Mouse (Mus musculus): ENCODE measurements around the gene Dcaf10. TPM values are rescaled to one million over a fixed set of nuclear protein-coding genes. Genes with fewer than 3 reads are reported as not detected.
"Not testable (repeated sequence)": the region's sequence is repeated elsewhere in the genome, so short reads cannot be mapped to it uniquely, and the experiment has no call there.

The Dcaf10 gene
- polyA plus RNA-seq, 1 experiment from 2014 or later: 15.0 TPM

- no peak overlapping the region for H3K4me3 ChIP-seq (ENCODE audit: control insufficient read depth in 1 of 2, insufficient read depth in 1 of 2, low read depth in 1 of 2, low read length in 2 of 2)
- WGBS: 82% methylated on average over 4 of the region's 4 CpGs
- no peak overlapping the region for H3K4me2 ChIP-seq (ENCODE audit: low read length)
- no peak overlapping the region for H3K27ac ChIP-seq (replicated peaks in 1 of 2; ENCODE audit: control insufficient read depth in 1 of 2, insufficient read depth in 1 of 2, low read depth in 2 of 2, low read length in 2 of 2)
- peaks cover 65% of the 10 kb centered on the region for H3K36me3 ChIP-seq (ENCODE audit: control insufficient read depth, insufficient read depth, low read length)
- no peaks in the 10 kb centered on the region for H3K27me3 ChIP-seq (ENCODE audit: control insufficient read depth, insufficient read depth, low read length)
- H3K4me1 ChIP-seq (ENCODE audit: control insufficient read depth in 2 of 2, insufficient read depth in 2 of 2, low read length in 2 of 2): no peaks in the 10 kb centered on the region
- H3K9ac ChIP-seq (ENCODE audit: low read length): no peak overlapping the region
- no peak for ATAC-seq (ENCODE audit: insufficient number of reproducible peaks, insufficient read depth, low FRiP score, low read depth)
- H3K9me3 ChIP-seq (ENCODE audit: control insufficient read depth, low read length): no peaks in the 10 kb centered on the region
Measured at GRCm38 (mm10) chr4:45376573-45376972, 34.7 kb downstream of the Dcaf10 start.

DNA sequence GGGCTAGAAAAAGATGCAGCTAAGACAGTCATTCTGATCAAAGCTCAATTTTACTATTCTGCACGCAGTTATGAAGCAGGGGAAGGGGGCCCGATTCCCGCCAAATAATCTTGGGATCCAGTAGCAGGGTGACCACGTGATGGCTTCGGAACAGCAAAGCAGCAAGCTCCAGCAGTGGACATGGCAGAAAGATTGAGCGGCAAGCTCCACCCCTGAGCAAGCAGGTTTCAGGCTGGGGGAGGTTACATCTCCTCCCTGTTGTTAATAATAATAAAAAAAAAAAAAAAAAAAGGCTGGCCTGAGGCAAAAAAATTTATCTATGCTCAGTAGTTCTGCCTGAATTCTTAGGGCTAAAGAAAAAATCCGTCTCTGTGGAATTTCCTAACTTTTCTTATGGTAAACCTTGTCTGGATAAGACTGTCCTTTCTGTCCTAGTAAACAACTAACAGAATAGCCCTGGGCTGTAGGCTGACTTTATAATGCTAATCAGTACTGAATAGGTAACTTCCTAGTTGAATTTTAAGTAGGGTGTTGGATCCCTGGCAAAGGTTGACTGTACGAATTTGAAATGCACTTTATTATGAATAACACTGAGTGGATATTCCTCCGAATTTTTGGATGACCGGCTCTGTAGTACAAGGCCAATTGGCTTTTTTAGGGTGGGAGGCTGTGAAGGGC is 39.1 kb downstream of the Dcaf10 start:
- peaks cover 21% of the 10 kb centered on the region for H3K36me3 ChIP-seq (ENCODE audit: control insufficient read depth, insufficient read depth, low read length)
- not testable (repeated sequence) for H3K4me1 ChIP-seq (ENCODE audit: control insufficient read depth in 2 of 2, insufficient read depth in 2 of 2, low read length in 2 of 2); ATAC-seq (ENCODE audit: insufficient number of reproducible peaks, insufficient read depth, low FRiP score, low read depth); H3K9ac ChIP-seq (ENCODE audit: low read length); H3K27me3 ChIP-seq (ENCODE audit: control insufficient read depth, insufficient read depth, low read length); H3K4me2 ChIP-seq (ENCODE audit: low read length); H3K9me3 ChIP-seq (ENCODE audit: control insufficient read depth, low read length); H3K27ac ChIP-seq (replicated peaks in 1 of 2; ENCODE audit: control insufficient read depth in 1 of 2, insufficient read depth in 1 of 2, low read depth in 2 of 2, low read length in 2 of 2); H3K4me3 ChIP-seq (ENCODE audit: control insufficient read depth in 1 of 2, insufficient read depth in 1 of 2, low read depth in 1 of 2, low read length in 2 of 2)
- 84% methylated on average over 10 of the region's 10 CpGs for WGBS

DNA sequence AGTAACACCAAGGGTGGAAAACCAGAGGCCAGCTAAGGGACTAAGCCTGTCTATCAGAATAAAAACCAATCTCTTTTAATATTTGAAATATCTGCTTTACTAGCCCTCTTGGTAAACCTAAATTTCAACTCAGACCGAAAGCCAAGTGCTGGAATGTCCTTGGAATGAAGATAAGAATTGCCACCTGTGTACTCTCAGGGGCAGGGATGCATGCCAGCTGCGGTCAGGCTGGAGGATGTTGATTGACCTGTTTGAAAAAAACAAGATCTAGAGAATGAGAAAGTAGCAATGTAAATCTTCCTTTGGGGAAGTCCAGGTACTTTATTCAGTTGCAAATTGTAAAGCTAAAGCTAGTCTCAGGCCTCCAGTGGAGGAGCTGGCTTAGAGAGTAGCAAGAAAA is 40.2 kb downstream of the Dcaf10 start:
- not testable (repeated sequence) for ATAC-seq (ENCODE audit: insufficient number of reproducible peaks, insufficient read depth, low FRiP score, low read depth); H3K4me2 ChIP-seq (ENCODE audit: low read length); H3K27ac ChIP-seq (replicated peaks in 1 of 2; ENCODE audit: control insufficient read depth in 1 of 2, insufficient read depth in 1 of 2, low read depth in 2 of 2, low read length in 2 of 2); H3K4me1 ChIP-seq (ENCODE audit: control insufficient read depth in 2 of 2, insufficient read depth in 2 of 2, low read length in 2 of 2); H3K4me3 ChIP-seq (ENCODE audit: control insufficient read depth in 1 of 2, insufficient read depth in 1 of 2, low read depth in 1 of 2, low read length in 2 of 2); H3K9me3 ChIP-seq (ENCODE audit: control insufficient read depth, low read length); H3K9ac ChIP-seq (ENCODE audit: low read length); H3K27me3 ChIP-seq (ENCODE audit: control insufficient read depth, insufficient read depth, low read length)
- 34% methylated on average over 2 of the region's 2 CpGs for WGBS
- H3K36me3 ChIP-seq (ENCODE audit: control insufficient read depth, insufficient read depth, low read length): peaks cover 11% of the 10 kb centered on the region

- H3K4me1 ChIP-seq (ENCODE audit: control insufficient read depth in 2 of 2, insufficient read depth in 2 of 2, low read length in 2 of 2); H3K27me3 ChIP-seq (ENCODE audit: control insufficient read depth, insufficient read depth, low read length); H3K9me3 ChIP-seq (ENCODE audit: control insufficient read depth, low read length); ATAC-seq (ENCODE audit: insufficient number of reproducible peaks, insufficient read depth, low FRiP score, low read depth); H3K4me2 ChIP-seq (ENCODE audit: low read length); H3K4me3 ChIP-seq (ENCODE audit: control insufficient read depth in 1 of 2, insufficient read depth in 1 of 2, low read depth in 1 of 2, low read length in 2 of 2); H3K9ac ChIP-seq (ENCODE audit: low read length); H3K27ac ChIP-seq (replicated peaks in 1 of 2; ENCODE audit: control insufficient read depth in 1 of 2, insufficient read depth in 1 of 2, low read depth in 2 of 2, low read length in 2 of 2); H3K36me3 ChIP-seq (ENCODE audit: control insufficient read depth, insufficient read depth, low read length): not testable (repeated sequence)
- 87% methylated on average over 5 of the region's 5 CpGs for WGBS
Measured at GRCm38 (mm10) chr4:45387296-45387695, 45.4 kb downstream of the Dcaf10 start.

DNA sequence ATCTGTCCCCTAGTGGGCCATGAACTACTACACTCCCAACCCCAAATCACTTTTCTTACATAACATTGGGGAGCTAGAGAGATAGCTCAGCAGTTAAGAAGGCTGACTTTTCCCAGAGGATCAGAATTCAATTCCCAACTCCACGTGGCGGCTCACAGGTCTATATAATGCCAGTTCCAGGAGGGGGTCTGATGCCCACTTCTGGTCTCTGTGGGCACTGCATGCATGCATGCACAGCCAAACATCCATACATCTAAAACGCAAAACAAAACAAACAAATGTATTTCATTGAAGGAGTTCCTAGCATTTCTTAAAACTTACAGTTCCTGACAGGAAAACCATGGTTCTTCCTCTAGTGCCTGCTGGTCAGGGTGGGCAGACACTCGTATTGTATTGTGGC is 50.2 kb downstream of the Dcaf10 start:
- Histone ChIP-seq H3K27me3 (ENCODE audit: control insufficient read depth, insufficient read depth, low read length) (no peaks in the 10 kb centered on the region), H3K4me3 (ENCODE audit: control insufficient read depth in 1 of 2, insufficient read depth in 1 of 2, low read depth in 1 of 2, low read length in 2 of 2) (no peak overlapping the region), H3K4me2 (ENCODE audit: low read length) (no peak overlapping the region), H3K9me3 (ENCODE audit: control insufficient read depth, low read length) (no peaks in the 10 kb centered on the region), H3K9ac (ENCODE audit: low read length) (no peak overlapping the region), H3K27ac (replicated peaks in 1 of 2; ENCODE audit: control insufficient read depth in 1 of 2, insufficient read depth in 1 of 2, low read depth in 2 of 2, low read length in 2 of 2) (no peak overlapping the region), H3K36me3 (ENCODE audit: control insufficient read depth, insufficient read depth, low read length) (peaks cover 8% of the 10 kb centered on the region), H3K4me1 (ENCODE audit: control insufficient read depth in 2 of 2, insufficient read depth in 2 of 2, low read length in 2 of 2) (peaks cover 3 to 5% of the 10 kb centered on the region in 2 experiments; a peak in 1 of 4 replicates)
- WGBS: 65% methylated on average over 4 of the region's 4 CpGs
- ATAC-seq (ENCODE audit: insufficient number of reproducible peaks, insufficient read depth, low FRiP score, low read depth): no peak

DNA sequence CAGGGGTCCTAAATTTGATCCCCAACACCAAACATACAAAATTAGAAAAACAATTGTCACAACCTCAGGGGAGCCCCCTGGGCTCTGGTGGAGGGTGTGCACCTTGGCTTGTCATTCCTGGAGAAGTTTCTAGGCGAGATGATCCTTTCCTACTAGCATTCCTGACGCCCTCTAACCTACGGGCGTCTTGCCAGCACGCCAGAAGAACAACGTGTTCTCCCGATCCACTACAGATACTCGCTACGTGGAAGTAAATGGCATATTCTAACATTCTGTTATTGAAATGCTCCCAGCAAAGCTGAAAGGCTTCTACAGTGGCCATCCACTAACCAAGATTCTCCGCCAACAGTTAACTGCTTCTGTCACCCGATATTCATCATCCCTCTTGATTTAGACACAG is 50.7 kb downstream of the Dcaf10 start:
- 52% methylated on average over 11 of the region's 11 CpGs for WGBS
- Histone ChIP-seq H3K9me3 (ENCODE audit: control insufficient read depth, low read length) (no peaks in the 10 kb centered on the region), H3K27me3 (ENCODE audit: control insufficient read depth, insufficient read depth, low read length) (no peaks in the 10 kb centered on the region), H3K4me3 (ENCODE audit: control insufficient read depth in 1 of 2, insufficient read depth in 1 of 2, low read depth in 1 of 2, low read length in 2 of 2) (no peak overlapping the region), H3K27ac (replicated peaks in 1 of 2; ENCODE audit: control insufficient read depth in 1 of 2, insufficient read depth in 1 of 2, low read depth in 2 of 2, low read length in 2 of 2) (no peak overlapping the region), H3K36me3 (ENCODE audit: control insufficient read depth, insufficient read depth, low read length) (peaks cover 13% of the 10 kb centered on the region), H3K9ac (ENCODE audit: low read length) (no peak overlapping the region), H3K4me2 (ENCODE audit: low read length) (no peak overlapping the region), H3K4me1 (ENCODE audit: control insufficient read depth in 2 of 2, insufficient read depth in 2 of 2, low read length in 2 of 2) (peaks cover 3 to 5% of the 10 kb centered on the region in 2 experiments; a peak in 1 of 4 replicates)
- ATAC-seq (ENCODE audit: insufficient number of reproducible peaks, insufficient read depth, low FRiP score, low read depth): no peak

DNA sequence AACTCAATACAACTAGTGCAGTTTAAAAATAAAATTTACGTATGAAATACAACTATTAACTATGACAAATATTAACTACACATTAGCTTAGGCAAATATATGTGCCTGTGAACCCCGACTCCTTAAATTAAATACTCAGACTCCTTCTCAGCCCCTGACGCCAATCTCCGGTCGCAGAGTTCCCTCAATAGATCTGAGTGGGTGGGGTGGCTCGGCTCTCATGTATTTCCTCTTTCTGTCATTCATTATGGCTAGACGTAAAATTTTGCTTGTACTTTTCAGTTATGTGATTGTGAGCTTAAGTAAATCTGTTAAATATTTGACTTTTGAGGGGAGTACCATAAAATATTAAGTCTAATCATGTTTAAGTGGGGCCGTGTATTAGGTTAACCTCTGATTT is 51.1 kb downstream of the Dcaf10 start:
- H3K27me3 ChIP-seq (ENCODE audit: control insufficient read depth, insufficient read depth, low read length): no peaks in the 10 kb centered on the region
- H3K4me2 ChIP-seq (ENCODE audit: low read length): no peak overlapping the region
- H3K4me1 ChIP-seq (ENCODE audit: control insufficient read depth in 2 of 2, insufficient read depth in 2 of 2, low read length in 2 of 2): peaks cover 3 to 5% of the 10 kb centered on the region in 2 experiments; a peak in 1 of 4 replicates
- H3K27ac ChIP-seq (replicated peaks in 1 of 2; ENCODE audit: control insufficient read depth in 1 of 2, insufficient read depth in 1 of 2, low read depth in 2 of 2, low read length in 2 of 2): no peak overlapping the region
- H3K36me3 ChIP-seq (ENCODE audit: control insufficient read depth, insufficient read depth, low read length): peaks cover 17% of the 10 kb centered on the region
- ATAC-seq (ENCODE audit: insufficient number of reproducible peaks, insufficient read depth, low FRiP score, low read depth): no peak
- H3K9ac ChIP-seq (ENCODE audit: low read length): no peak overlapping the region
- H3K4me3 ChIP-seq (ENCODE audit: control insufficient read depth in 1 of 2, insufficient read depth in 1 of 2, low read depth in 1 of 2, low read length in 2 of 2): no peak overlapping the region
- H3K9me3 ChIP-seq (ENCODE audit: control insufficient read depth, low read length): no peaks in the 10 kb centered on the region
- WGBS: 79% methylated on average over 8 of the region's 8 CpGs

DNA sequence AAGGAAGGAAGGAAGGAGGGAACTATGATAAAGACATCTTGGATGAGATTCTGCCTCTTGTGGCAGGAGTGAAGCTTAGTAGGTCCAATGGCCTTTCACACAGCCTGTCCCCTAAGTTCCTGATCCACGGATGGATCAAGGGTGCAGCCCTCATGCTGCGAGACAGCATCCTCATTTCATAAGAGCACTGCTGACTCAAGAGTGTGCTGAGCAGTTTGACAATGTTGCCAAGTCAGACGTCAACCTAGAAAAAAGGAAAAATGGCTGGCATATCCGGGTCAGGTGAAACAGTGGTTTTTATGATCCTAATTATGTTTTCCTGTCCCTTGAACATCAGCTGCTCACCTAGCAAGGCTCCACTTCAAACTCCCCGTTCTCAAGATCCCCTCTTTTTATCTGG is 51.8 kb downstream of the Dcaf10 start:
- WGBS: 79% methylated on average over 5 of the region's 5 CpGs

More for the DNA sequence above, 51.8 kb downstream of the Dcaf10 start:
- peaks cover 3 to 5% of the 10 kb centered on the region in 2 experiments; a peak in 2 of 4 replicates for H3K4me1 ChIP-seq (ENCODE audit: control insufficient read depth in 2 of 2, insufficient read depth in 2 of 2, low read length in 2 of 2)
- H3K4me2 ChIP-seq (ENCODE audit: low read length): no peak overlapping the region
- H3K4me3 ChIP-seq (ENCODE audit: control insufficient read depth in 1 of 2, insufficient read depth in 1 of 2, low read depth in 1 of 2, low read length in 2 of 2): no peak overlapping the region
- no peak for ATAC-seq (ENCODE audit: insufficient number of reproducible peaks, insufficient read depth, low FRiP score, low read depth)
- peaks cover 23% of the 10 kb centered on the region for H3K36me3 ChIP-seq (ENCODE audit: control insufficient read depth, insufficient read depth, low read length)
- H3K27me3 ChIP-seq (ENCODE audit: control insufficient read depth, insufficient read depth, low read length): no peaks in the 10 kb centered on the region
- H3K9me3 ChIP-seq (ENCODE audit: control insufficient read depth, low read length): no peaks in the 10 kb centered on the region
- no peak overlapping the region for H3K27ac ChIP-seq (replicated peaks in 1 of 2; ENCODE audit: control insufficient read depth in 1 of 2, insufficient read depth in 1 of 2, low read depth in 2 of 2, low read length in 2 of 2)
- H3K9ac ChIP-seq (ENCODE audit: low read length): no peak overlapping the region
